Mouse (Mus musculus): ENCODE results near the gene Sct. TPM values are rescaled to one million over a fixed set of nuclear protein-coding genes. Genes with fewer than 3 reads are reported as not detected.

The Sct gene
- total and polyA plus RNA-seq, 3 experiments = 0.49 TPM; not detected in 2

- no peak for TF ChIP-seq ZMIZ1 (IDR thresholded peaks at IDR 0.05; ENCODE audit: low read depth, low read length)
- no peaks in the 10 kb centered on the region for H3K27me3 ChIP-seq (replicated peaks)
- peaks cover 70 to 93% of the 10 kb centered on the region in 2 experiments for H3K36me3 ChIP-seq (replicated peaks in 1 of 2; ENCODE audit: control insufficient read depth in 1 of 2, insufficient read depth in 1 of 2, low read length in 1 of 2)
- DNase-seq (ENCODE audit: extremely low read depth) = no peak
- H3K9ac ChIP-seq (ENCODE audit: insufficient read depth, low read depth) = no peak overlapping the region
- in situ Hi-C loops (cut with MboI; ENCODE audit: low pct_ligation_motif_present, low pct_unique_long_range_greater_than_20kb, low sequenced_read_pairs) (no loop called here), dilution Hi-C loops (cut with MboI; ENCODE audit: extremely low pct_ligation_motif_present, extremely low pct_unique_long_range_greater_than_20kb, low sequenced_read_pairs) (no loop called here)
- H3K9me3 ChIP-seq (replicated peaks; ENCODE audit: low read length) = no peaks in the 10 kb centered on the region
- peaks cover 0 to 23% of the 10 kb centered on the region in 2 experiments; a peak in 1 of 4 replicates for H3K4me1 ChIP-seq (ENCODE audit: control insufficient read depth in 1 of 2, insufficient read depth in 2 of 2)
- H3K4me3 ChIP-seq (replicated peaks in 1 of 3; ENCODE audit: low read depth in 2 of 3, low read length in 2 of 3, poor library complexity in 1 of 3) = no peak overlapping the region
- no peak overlapping the region for H3K27ac ChIP-seq (ENCODE audit: insufficient read depth, low read depth)
- no peak overlapping the region for H3K4me2 ChIP-seq (ENCODE audit: insufficient read depth, low read depth, poor library complexity, severe bottlenecking)
- H3K79me2 ChIP-seq (replicated peaks; ENCODE audit: control insufficient read depth, extremely low read depth, insufficient read depth, poor library complexity, severe bottlenecking) = no peaks in the 10 kb centered on the region
Observed at GRCm38 (mm10) chr7:141304537-141304936, 25.6 kb upstream of the Sct start.

- DNase-seq (ENCODE audit: extremely low read depth) = no peak
- no peak overlapping the region for H3K4me2 ChIP-seq (ENCODE audit: insufficient read depth, low read depth, poor library complexity, severe bottlenecking)
- no peak overlapping the region for H3K4me3 ChIP-seq (replicated peaks in 1 of 3; ENCODE audit: low read depth in 2 of 3, low read length in 2 of 3, poor library complexity in 1 of 3)
- no peaks in the 10 kb centered on the region for H3K9me3 ChIP-seq (replicated peaks; ENCODE audit: low read length)
- dilution Hi-C loops (cut with MboI; ENCODE audit: extremely low pct_ligation_motif_present, extremely low pct_unique_long_range_greater_than_20kb, low sequenced_read_pairs) (no loop called here), in situ Hi-C loops (cut with MboI; ENCODE audit: low pct_ligation_motif_present, low pct_unique_long_range_greater_than_20kb, low sequenced_read_pairs) (no loop called here)
- TF ChIP-seq ETS1 (conservative IDR thresholded peaks at IDR 0.05; ENCODE audit: low read depth, low read length) (no peak), E2F4 (IDR thresholded peaks at IDR 0.05; ENCODE audit: insufficient replicate concordance, low read depth, low read length) (no peak), HCFC1 (IDR thresholded peaks at IDR 0.05; ENCODE audit: low read depth, low read length) (no peak), MAX (IDR thresholded peaks at IDR 0.05; ENCODE audit: low read length) (no peak), MYC (IDR thresholded peaks at IDR 0.05; ENCODE audit: low read depth, low read length) (no peak), TCF12 (IDR thresholded peaks at IDR 0.05; ENCODE audit: low read depth, low read length) (no peak), CTCF (conservative IDR thresholded peaks at IDR 0.05 in 1 of 2, IDR thresholded peaks at IDR 0.05 in 1 of 2; ENCODE audit: low read depth in 2 of 2, low read length in 2 of 2) (no peak)
- no peaks in the 10 kb centered on the region for H3K27me3 ChIP-seq (replicated peaks)
- H3K36me3 ChIP-seq (replicated peaks in 1 of 2; ENCODE audit: control insufficient read depth in 1 of 2, insufficient read depth in 1 of 2, low read length in 1 of 2) = peaks cover 61 to 92% of the 10 kb centered on the region in 2 experiments
- no peak overlapping the region for H3K27ac ChIP-seq (ENCODE audit: insufficient read depth, low read depth)
- H3K9ac ChIP-seq (ENCODE audit: insufficient read depth, low read depth) = no peak overlapping the region
- no peaks in the 10 kb centered on the region for H3K79me2 ChIP-seq (replicated peaks; ENCODE audit: control insufficient read depth, extremely low read depth, insufficient read depth, poor library complexity, severe bottlenecking)
- peaks cover 0 to 9% of the 10 kb centered on the region in 2 experiments; a peak in 1 of 4 replicates for H3K4me1 ChIP-seq (ENCODE audit: control insufficient read depth in 1 of 2, insufficient read depth in 2 of 2)
Observed at GRCm38 (mm10) chr7:141302702-141303268, 23.9 kb upstream of the Sct start.

- dilution Hi-C loops (cut with MboI; ENCODE audit: extremely low pct_ligation_motif_present, extremely low pct_unique_long_range_greater_than_20kb, low sequenced_read_pairs) (no loop called here), in situ Hi-C loops (cut with MboI; ENCODE audit: low pct_ligation_motif_present, low pct_unique_long_range_greater_than_20kb, low sequenced_read_pairs) (no loop called here)
- H3K36me3 ChIP-seq (replicated peaks in 1 of 2; ENCODE audit: control insufficient read depth in 1 of 2, insufficient read depth in 1 of 2, low read length in 1 of 2) = peaks cover 57 to 91% of the 10 kb centered on the region in 2 experiments
- H3K27me3 ChIP-seq (replicated peaks) = no peaks in the 10 kb centered on the region
- no peak for DNase-seq (ENCODE audit: extremely low read depth)
- H3K4me3 ChIP-seq (replicated peaks in 1 of 3; ENCODE audit: low read depth in 2 of 3, low read length in 2 of 3, poor library complexity in 1 of 3) = no peak overlapping the region
- H3K4me2 ChIP-seq (ENCODE audit: insufficient read depth, low read depth, poor library complexity, severe bottlenecking) = no peak overlapping the region
- no peaks in the 10 kb centered on the region for H3K9me3 ChIP-seq (replicated peaks; ENCODE audit: low read length)
- no peak overlapping the region for H3K9ac ChIP-seq (ENCODE audit: insufficient read depth, low read depth)
- H3K79me2 ChIP-seq (replicated peaks; ENCODE audit: control insufficient read depth, extremely low read depth, insufficient read depth, poor library complexity, severe bottlenecking) = no peaks in the 10 kb centered on the region
- H3K4me1 ChIP-seq (ENCODE audit: control insufficient read depth in 1 of 2, insufficient read depth in 2 of 2) = peaks cover 0 to 9% of the 10 kb centered on the region in 2 experiments; a peak in 1 of 4 replicates
- H3K27ac ChIP-seq (ENCODE audit: insufficient read depth, low read depth) = no peak overlapping the region
- no peak for TF ChIP-seq MXI1 (IDR thresholded peaks at IDR 0.05; ENCODE audit: low read depth, low read length)
- no peak for TF ChIP-seq ETS1 (conservative IDR thresholded peaks at IDR 0.05; ENCODE audit: low read depth, low read length)
- no peak for TF ChIP-seq GABPA (IDR thresholded peaks at IDR 0.05; ENCODE audit: insufficient replicate concordance, low read depth, low read length)
- TF ChIP-seq CHD2 (IDR thresholded peaks at IDR 0.05; ENCODE audit: low read length) = no peak
- TF ChIP-seq IRF4 (IDR thresholded peaks at IDR 0.05; ENCODE audit: low read depth, low read length) = no peak
- TF ChIP-seq PAX5 (IDR thresholded peaks at IDR 0.05; ENCODE audit: low read length) = no peak
- no peak for TF ChIP-seq SIN3A (IDR thresholded peaks at IDR 0.05; ENCODE audit: low read length)
- no peak for TF ChIP-seq USF1 (IDR thresholded peaks at IDR 0.05; ENCODE audit: low read depth, low read length)
- no peak for TF ChIP-seq EP300 (IDR thresholded peaks at IDR 0.05; ENCODE audit: low read length)
- no peak for TF ChIP-seq TCF12 (IDR thresholded peaks at IDR 0.05; ENCODE audit: low read depth, low read length)
- no peak for TF ChIP-seq ZNF384 (IDR thresholded peaks at IDR 0.05; ENCODE audit: low read depth, low read length)
- TF ChIP-seq BHLHE40 (IDR thresholded peaks at IDR 0.05; ENCODE audit: low read depth, low read length) = no peak
- no peak for TF ChIP-seq UBTF (IDR thresholded peaks at IDR 0.05; ENCODE audit: low read depth, low read length)
- TF ChIP-seq POLR2AphosphoS2 (IDR thresholded peaks at IDR 0.05; ENCODE audit: low read depth, low read length) = no peak
- no peak for TF ChIP-seq CTCF (conservative IDR thresholded peaks at IDR 0.05 in 1 of 2, IDR thresholded peaks at IDR 0.05 in 1 of 2; ENCODE audit: low read depth in 2 of 2, low read length in 2 of 2)
- TF ChIP-seq TBP (conservative IDR thresholded peaks at IDR 0.05; ENCODE audit: low read depth, low read length) = no peak
- TF ChIP-seq MYC (IDR thresholded peaks at IDR 0.05; ENCODE audit: low read depth, low read length) = no peak
Observed at GRCm38 (mm10) chr7:141301386-141301785, 22.5 kb upstream of the Sct start.
